In genomic region chr9:119021731-119022130, GRCm38 (mm10) we compare ENCODE assay signal across 24 mouse cellular contexts. TPM values are rescaled to one million over a fixed set of nuclear protein-coding genes. Genes with fewer than 3 reads are reported as not detected.
DNase-seq lines count a peak whose midpoint lies in the region; ATAC-seq and TF ChIP-seq lines count a peak whose summit lies in the region.
"Had no signal": no experiment of that assay in that cellular context is flagged by ENCODE, and none has a peak within 500 bp of the region (broad histone marks: within the 10 kb centered on the region; RNA-seq: fewer than 3 reads in every experiment).

No protein-coding gene starts in this region.

- peak overlapping the region; percentile 66 for H3K27ac ChIP-seq in hindbrain, embryonic 10.5 days
- H3K27ac ChIP-seq in hindbrain, embryonic 14.5 days: no peak overlapping the region
- H3K27ac ChIP-seq in intestine, postnatal 0 days (ENCODE audit: low read depth, low read length): no peak overlapping the region
- H3K27ac ChIP-seq: embryonic facial prominence, embryonic 13.5 days; forebrain, embryonic 13.5 days; heart, embryonic 10.5 days; hindbrain, embryonic 13.5 days had no signal

- peaks cover 15% of the 10 kb centered on the region for H3K4me1 ChIP-seq in hindbrain, embryonic 10.5 days (replicated peaks)
- no peaks in the 10 kb centered on the region for H3K4me1 ChIP-seq in hindbrain, embryonic 14.5 days (replicated peaks; ENCODE audit: control insufficient read depth, insufficient read depth, low read length)
- no peaks in the 10 kb centered on the region for H3K4me1 ChIP-seq in intestine, postnatal 0 days (replicated peaks; ENCODE audit: control insufficient read depth, insufficient read depth, low read length)
- H3K4me1 ChIP-seq: forebrain, embryonic 13.5 days; hindbrain, embryonic 13.5 days had no signal

- no peaks in the 10 kb centered on the region for H3K27me3 ChIP-seq in hindbrain, embryonic 10.5 days (ENCODE audit: insufficient read depth, poor library complexity, severe bottlenecking)
- H3K27me3 ChIP-seq in hindbrain, embryonic 14.5 days (ENCODE audit: control insufficient read depth, insufficient read depth, low read length): no peaks in the 10 kb centered on the region
- no peaks in the 10 kb centered on the region for H3K27me3 ChIP-seq in intestine, postnatal 0 days (replicated peaks; ENCODE audit: control insufficient read depth, insufficient read depth, low read length)
- H3K27me3 ChIP-seq: embryonic facial prominence, embryonic 13.5 days; forebrain, embryonic 13.5 days; hindbrain, embryonic 13.5 days; Patski had no signal

- H3K36me3 ChIP-seq in hindbrain, embryonic 10.5 days: peaks cover 9% of the 10 kb centered on the region; the same call in 1 of the 2 replicates
- no peaks in the 10 kb centered on the region; the same call in 1 of the 2 replicates for H3K36me3 ChIP-seq in hindbrain, embryonic 14.5 days (replicated peaks; ENCODE audit: control insufficient read depth, insufficient read depth)
- peaks cover 11% of the 10 kb centered on the region for H3K36me3 ChIP-seq in intestine, postnatal 0 days (ENCODE audit: control insufficient read depth, insufficient read depth)

- no peak for DNase-seq in hindbrain, embryonic 10.5 days (ENCODE audit: low spot score)
- DNase-seq in hindbrain, embryonic 14.5 days (ENCODE audit: low spot score): no peak
- DNase-seq in kidney, adult 8-10 months: peak; percentile 51 to 63
- peak; percentile 66 for DNase-seq in kidney, postnatal 10 days
- DNase-seq: adrenal gland, adult 2 months; adrenal gland, postnatal 25 days; B cell, adult 2 months; cerebellum, adult 18-20 months; cerebellum, adult 9-11 months; cerebellum, postnatal 36 days; forebrain, postnatal 0 days; gastrocnemius, postnatal 36 days; heart, adult 18-20 months; heart, postnatal 10 days; heart, postnatal 4 days had no signal

- 79% methylated on average over 7 of the region's 7 CpGs for WGBS in hindbrain, embryonic 10.5 days
- WGBS in hindbrain, embryonic 14.5 days: 69% methylated on average over 7 of the region's 7 CpGs
- 61% methylated on average over 7 of the region's 7 CpGs for WGBS in intestine, postnatal 0 days

- TF ChIP-seq CTCF in intestine, postnatal 0 days (IDR thresholded peaks at IDR 0.05; ENCODE audit: low read depth): no peak

- no peak overlapping the region for H3K9ac ChIP-seq in hindbrain, embryonic 14.5 days
- H3K9ac ChIP-seq in intestine, postnatal 0 days (ENCODE audit: low read depth, low read length): no peak overlapping the region
- H3K9ac ChIP-seq: embryonic facial prominence, embryonic 13.5 days; forebrain, embryonic 13.5 days; forebrain, postnatal 0 days; hindbrain, embryonic 13.5 days had no signal

- no peak for ATAC-seq in hindbrain, embryonic 14.5 days (ENCODE audit: low FRiP score)
- no peak for ATAC-seq in inflammation-experienced regulatory T-cells, adult 6 months
- ATAC-seq in intestine, postnatal 0 days: no peak
- ATAC-seq in frontal cortex, adult (ENCODE audit: low TSS enrichment): no peak
- ATAC-seq: CD4-positive, CD25-positive, alpha-beta regulatory T cell, adult 4 months; forebrain, embryonic 13.5 days; forebrain, postnatal 0 days; Patski had no signal

- no peak overlapping the region for H3K4me2 ChIP-seq in hindbrain, embryonic 14.5 days (replicated peaks)
- no peak overlapping the region for H3K4me2 ChIP-seq in intestine, postnatal 0 days (replicated peaks; ENCODE audit: low read depth)
- H3K4me2 ChIP-seq: embryonic facial prominence, embryonic 13.5 days; forebrain, embryonic 13.5 days; hindbrain, embryonic 13.5 days had no signal

- H3K4me3 ChIP-seq in hindbrain, embryonic 10.5 days: no peak overlapping the region
- no peak overlapping the region for H3K4me3 ChIP-seq in hindbrain, embryonic 14.5 days (replicated peaks; ENCODE audit: low read length)
- H3K4me3 ChIP-seq in intestine, postnatal 0 days (ENCODE audit: low read depth, low read length): no peak overlapping the region
- H3K4me3 ChIP-seq: embryonic facial prominence, embryonic 13.5 days; forebrain, embryonic 13.5 days; heart, embryonic 10.5 days; hindbrain, embryonic 13.5 days had no signal

- H3K9me3 ChIP-seq in hindbrain, embryonic 10.5 days: no peaks in the 10 kb centered on the region
- H3K9me3 ChIP-seq in hindbrain, embryonic 14.5 days (ENCODE audit: control insufficient read depth, low read length): no peaks in the 10 kb centered on the region
- H3K9me3 ChIP-seq in intestine, postnatal 0 days (ENCODE audit: control insufficient read depth): no peaks in the 10 kb centered on the region
- H3K9me3 ChIP-seq: embryonic facial prominence, embryonic 13.5 days; forebrain, embryonic 13.5 days; heart, embryonic 10.5 days; hindbrain, embryonic 13.5 days had no signal

RNA-seq across cellular contexts. Expression of gene Vill, which starts 30.8 kb away (rescaled TPM):
- polyA plus RNA-seq in hindbrain, embryonic 10.5 days (2016; fragmentation: Nextera tagmentation; extraction: Ambion mirVana): 15.8 and 16.1 TPM in 2 replicates
- 3.1 and 4.4 TPM in 2 replicates for polyA plus RNA-seq in hindbrain, embryonic 14.5 days (2014; fragmentation: Nextera tagmentation; extraction: Ambion mirVana)
- 10 to 100 TPM; 17.6 to 20.9 (median 17.8) TPM for polyA plus RNA-seq in inflammation-experienced regulatory T-cells, adult 6 months (2017; shearing (Covaris generic))
- polyA plus RNA-seq in intestine, postnatal 0 days (2015; fragmentation: Nextera tagmentation; extraction: Ambion mirVana): 3.6 and 5.1 TPM in 2 replicates

Comparison
In these comparisons a context has a peak if more than half of its experiments do, and no peak if none do; other contexts are left out.
1. DNase-seq: peak in kidney, adult 8-10 months (2 of 2) and kidney, postnatal 10 days (single experiment); none in hindbrain, embryonic 10.5 days (single experiment) and hindbrain, embryonic 14.5 days (single experiment).